Mouse (Mus musculus) heart, embryonic 13.5 days (tissue): ENCODE measurements around the gene Arhgef38. TPM values are rescaled to one million over a fixed set of nuclear protein-coding genes. Genes with fewer than 3 reads are reported as not detected.

Source experiments
- ATAC-seq: fragments of 200-750 bp; cut with Nextera tagmentation; 2 replicates; pipeline ENCODE4 v1.8.0; 2017; ENCODE audit warnings: moderate TSS enrichment; ENCODE audit not compliant: insufficient number of reproducible peaks, low FRiP score, low TSS enrichment; ENCODE audit errors: extremely low read depth
- H3K27ac ChIP-seq: fragments of 300-500 bp; sonication (generic); replicated peaks from 2 replicates; pipeline ENCODE4 v1.5.1; 2015; ENCODE audit warnings: moderate library complexity, mild to moderate bottlenecking, inconsistent platforms
- H3K27me3 ChIP-seq: fragments of 300-500 bp; sonication (generic); replicated peaks from 2 replicates; pipeline ENCODE4 v1.6.1; 2015; ENCODE audit warnings: mild to moderate bottlenecking, inconsistent platforms
- H3K36me3 ChIP-seq: fragments of 300-500 bp; sonication (generic); 2 replicates; pipeline ENCODE4 v1.6.1; 2015; ENCODE audit warnings: mild to moderate bottlenecking, inconsistent platforms
- H3K4me1 ChIP-seq: fragments of 300-500 bp; sonication (generic); 2 replicates; pipeline ENCODE4 v1.6.1; 2015; ENCODE audit warnings: inconsistent platforms
- H3K4me2 ChIP-seq: fragments of 300-500 bp; sonication (generic); 2 replicates; pipeline ENCODE4 v1.6.1; 2015; ENCODE audit warnings: inconsistent platforms, mild to moderate bottlenecking, moderate library complexity
- H3K4me3 ChIP-seq: fragments of 300-500 bp; sonication (generic); 2 replicates; pipeline ENCODE4 v1.5.1; 2015; ENCODE audit warnings: moderate library complexity, mild to moderate bottlenecking, inconsistent platforms
- H3K9ac ChIP-seq: fragments of 300-500 bp; sonication (generic); 2 replicates; pipeline ENCODE4 v1.6.1; 2015; ENCODE audit warnings: inconsistent platforms, mild to moderate bottlenecking, moderate library complexity
- H3K9me3 ChIP-seq: fragments of 300-500 bp; sonication (generic); 2 replicates; pipeline ENCODE4 v1.6.1; 2016; ENCODE audit warnings: inconsistent platforms
- WGBS: fragments of 180-500 bp; shearing (Covaris S2); methylation state at CpG from one replicate; pipeline ENCODE4 v1.1.7; 2015; ENCODE audit warnings: mixed read lengths; 5-methylcytosine and 5-hydroxymethylcytosine counted together
- polyA plus RNA-seq: library from polyadenylated mRNA; unstranded; fragments of >200 nt; fragmentation: Nextera tagmentation; extraction: Ambion mirVana; gene quantifications from 2 replicates; pipeline ENCODE4 v1.2.1, GENCODE M21; 2015

Arhgef38 gene
- polyA plus RNA-seq, 1 experiment from 2014 or later = not detected

- Histone ChIP-seq H3K4me1 (peaks cover 30% of the 10 kb centered on the region), H3K27me3 (no peaks in the 10 kb centered on the region), H3K4me3 (peak within 1 kb of the TSS; percentile 95), H3K4me2 (peak within 1 kb of the TSS; percentile 80), H3K36me3 (peaks cover 2% of the 10 kb centered on the region), H3K9me3 (no peaks in the 10 kb centered on the region), H3K27ac (peak within 1 kb of the TSS; percentile 98), H3K9ac (peak within 1 kb of the TSS; percentile 94)
- WGBS = under 1% methylated on average over 52 of the region's 53 CpGs
- ATAC-seq = peak; percentile 88
Observed at GRCm38 (mm10) chr3:133091664-133092273, 143.0 kb downstream of the Arhgef38 start, which contains the start of the genes Ints12 and Gstcd. Ints12 (plus strand) TSS chr3:133091840. Gstcd (minus strand) TSS chr3:133092033.

GRCm38 (mm10) chr3:133091121-133091663 lies 143.6 kb downstream of the Arhgef38 start:
- Histone ChIP-seq H3K27me3 (no peaks in the 10 kb centered on the region), H3K27ac (peak overlapping the region; percentile 98), H3K4me3 (peak overlapping the region; percentile 95), H3K9ac (peak overlapping the region; percentile 94), H3K4me1 (peaks cover 30% of the 10 kb centered on the region), H3K36me3 (no peaks in the 10 kb centered on the region), H3K4me2 (peak overlapping the region; percentile 80), H3K9me3 (no peaks in the 10 kb centered on the region)
- ATAC-seq = peak; percentile 59
- WGBS = under 1% methylated on average over 44 of the region's 44 CpGs

- Histone ChIP-seq H3K27me3 (no peaks in the 10 kb centered on the region), H3K9ac (peak overlapping the region; percentile 94), H3K27ac (peak overlapping the region; percentile 98), H3K36me3 (no peaks in the 10 kb centered on the region), H3K4me2 (peak overlapping the region; percentile 80), H3K4me1 (peaks cover 26% of the 10 kb centered on the region), H3K4me3 (peak overlapping the region; percentile 95), H3K9me3 (no peaks in the 10 kb centered on the region)
- no peak for ATAC-seq
- 13% methylated on average over 11 of the region's 11 CpGs for WGBS
Observed at GRCm38 (mm10) chr3:133090247-133091120, 144.3 kb downstream of the Arhgef38 start.

DNA sequence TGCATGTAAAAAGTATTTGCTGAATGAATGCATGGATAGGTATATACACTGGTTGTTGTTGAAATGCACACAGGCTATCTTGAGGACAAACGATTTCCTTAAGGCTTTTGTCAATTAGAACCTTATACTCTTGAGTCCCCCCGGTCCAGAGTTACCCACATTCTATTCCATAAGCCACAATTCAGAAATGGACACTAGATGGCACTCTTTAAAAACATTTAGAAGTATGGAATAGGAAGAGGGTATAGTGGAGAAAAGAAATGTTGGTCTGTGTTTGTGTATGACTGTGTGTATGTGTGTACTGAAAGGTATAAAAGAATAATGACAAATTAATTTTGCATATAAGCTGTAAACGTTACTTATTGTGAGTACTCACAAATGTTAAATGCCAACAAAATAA lies 148.9 kb downstream of the Arhgef38 start:
- Histone ChIP-seq H3K27ac (no peak overlapping the region), H3K4me3 (no peak overlapping the region), H3K9ac (no peak overlapping the region), H3K9me3 (no peaks in the 10 kb centered on the region), H3K4me2 (no peak overlapping the region), H3K4me1 (peaks cover 9% of the 10 kb centered on the region), H3K36me3 (peaks cover 33% of the 10 kb centered on the region), H3K27me3 (no peaks in the 10 kb centered on the region)
- no peak for ATAC-seq
- 67% methylated on average over 3 of the region's 3 CpGs for WGBS

DNA sequence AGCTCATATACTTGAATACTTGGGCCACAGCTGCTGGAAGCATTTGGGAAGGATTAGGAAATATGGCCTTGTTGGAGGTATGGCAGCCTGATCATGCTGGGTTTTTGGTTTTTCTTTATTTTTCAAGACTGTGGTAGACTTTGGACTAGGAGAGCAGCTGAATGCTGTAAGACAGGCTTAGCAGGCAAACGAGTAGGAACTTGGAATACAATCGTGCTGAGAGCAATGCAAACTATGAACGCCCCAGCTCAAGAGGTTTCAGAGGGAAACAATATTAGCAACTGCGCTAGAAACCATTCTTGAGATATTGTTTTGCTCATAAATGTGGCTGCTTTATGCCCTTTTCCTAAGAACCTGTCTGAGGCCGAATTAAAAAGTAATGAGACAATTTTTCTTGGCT lies 152.0 kb downstream of the Arhgef38 start:
- H3K9ac ChIP-seq = no peak overlapping the region
- no peak for ATAC-seq
- H3K36me3 ChIP-seq = peaks cover 45% of the 10 kb centered on the region
- H3K9me3 ChIP-seq = no peaks in the 10 kb centered on the region
- H3K4me1 ChIP-seq = no peaks in the 10 kb centered on the region
- WGBS = 85% methylated on average over 5 of the region's 5 CpGs
- H3K4me3 ChIP-seq = no peak overlapping the region
- H3K4me2 ChIP-seq = no peak overlapping the region
- H3K27me3 ChIP-seq = no peaks in the 10 kb centered on the region
- H3K27ac ChIP-seq = no peak overlapping the region

DNA sequence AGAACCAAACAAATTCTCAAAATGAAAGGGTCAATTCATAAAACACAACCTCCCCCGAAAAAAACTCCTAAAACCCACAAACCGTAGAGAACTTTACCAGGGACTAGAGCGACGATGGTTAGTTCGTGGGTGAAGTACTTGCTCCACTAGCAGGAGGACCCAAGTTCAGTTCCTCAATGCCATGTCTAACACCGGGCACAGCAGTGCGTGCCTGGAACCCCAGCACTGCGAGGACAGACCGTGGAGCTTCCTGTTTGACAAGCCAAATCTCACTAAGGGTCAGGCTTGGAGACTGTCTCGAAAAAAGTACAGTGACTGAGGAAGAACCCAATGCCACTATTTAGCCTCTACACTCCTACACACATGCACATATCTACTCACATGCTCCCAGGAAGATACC lies 159.2 kb downstream of the Arhgef38 start:
- H3K27me3 ChIP-seq = no peaks in the 10 kb centered on the region
- no peak overlapping the region for H3K27ac ChIP-seq
- no peak overlapping the region for H3K4me2 ChIP-seq
- H3K9me3 ChIP-seq = no peaks in the 10 kb centered on the region
- peaks cover 29% of the 10 kb centered on the region for H3K36me3 ChIP-seq
- WGBS = 90% methylated on average over 10 of the region's 10 CpGs
- no peak for ATAC-seq
- H3K4me3 ChIP-seq = no peak overlapping the region
- 0 out of 2 replicates have a peak, but pooled peaks cover 3% of the 10 kb centered on the region for H3K4me1 ChIP-seq
- no peak overlapping the region for H3K9ac ChIP-seq

Other genes starting within 250 kb of the Arhgef38 start
- 12.0 and 12.9 TPM in 2 replicates for gene Ints12, start 143.1 kb downstream of the Arhgef38 start, polyA plus RNA-seq
- gene Gstcd, start 142.9 kb downstream of the Arhgef38 start, polyA plus RNA-seq = 3.4 and 3.8 TPM in 2 replicates
- 110 and 122 TPM in 2 replicates for gene Ppa2, start 75.2 kb upstream of the Arhgef38 start, polyA plus RNA-seq